Mouse (Mus musculus): Measurements from ENCODE around the gene Pgbd5. TPM values are rescaled to one million over a fixed set of nuclear protein-coding genes. Genes with fewer than 3 reads are reported as not detected.

Pgbd5 gene
- total RNA-seq, 4 experiments from 2014 or later: 9.0 to 14.1 (median 12.0) TPM

DNA sequence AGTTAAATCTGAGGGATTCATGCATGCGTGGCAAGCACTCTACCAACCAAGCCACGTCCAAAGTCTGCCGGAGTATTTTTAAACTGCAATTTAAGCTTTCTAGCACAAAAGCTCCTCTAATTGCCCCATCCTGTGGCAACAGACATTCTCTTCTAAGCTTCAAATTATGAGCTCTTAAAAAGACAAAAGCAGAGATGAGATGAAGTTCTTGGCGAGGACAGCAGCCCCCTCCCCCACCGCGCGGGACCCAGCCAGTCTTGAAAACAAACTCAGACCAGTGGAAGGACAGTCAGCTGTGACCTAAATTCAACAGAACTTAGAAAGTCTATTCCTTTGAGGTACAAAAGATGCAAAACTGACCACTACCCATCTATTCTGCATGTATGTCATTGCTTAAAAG, 48.3 kb downstream of the Pgbd5 start:
- DNase-seq: no peak

DNA sequence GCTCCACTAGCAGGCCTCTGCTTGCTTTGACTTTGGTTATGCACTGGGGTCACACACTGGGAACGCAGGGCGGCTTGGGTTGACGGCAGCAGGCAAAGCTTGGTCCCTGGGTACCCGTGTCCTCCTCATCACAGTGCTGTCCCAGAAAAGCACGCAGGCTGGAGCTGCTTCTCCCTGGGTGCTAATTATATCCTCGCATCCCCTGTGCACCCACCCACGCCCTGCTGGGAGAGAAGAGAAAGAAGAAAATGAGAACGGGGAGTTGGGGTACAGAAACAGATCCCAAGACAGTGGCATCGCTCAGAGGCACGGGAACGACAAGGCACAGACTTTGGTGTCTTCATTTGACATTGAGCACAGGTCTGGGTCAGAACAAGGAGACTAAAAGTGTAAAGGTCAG, 50.0 kb downstream of the Pgbd5 start:
- DNase-seq: no peak

DNA sequence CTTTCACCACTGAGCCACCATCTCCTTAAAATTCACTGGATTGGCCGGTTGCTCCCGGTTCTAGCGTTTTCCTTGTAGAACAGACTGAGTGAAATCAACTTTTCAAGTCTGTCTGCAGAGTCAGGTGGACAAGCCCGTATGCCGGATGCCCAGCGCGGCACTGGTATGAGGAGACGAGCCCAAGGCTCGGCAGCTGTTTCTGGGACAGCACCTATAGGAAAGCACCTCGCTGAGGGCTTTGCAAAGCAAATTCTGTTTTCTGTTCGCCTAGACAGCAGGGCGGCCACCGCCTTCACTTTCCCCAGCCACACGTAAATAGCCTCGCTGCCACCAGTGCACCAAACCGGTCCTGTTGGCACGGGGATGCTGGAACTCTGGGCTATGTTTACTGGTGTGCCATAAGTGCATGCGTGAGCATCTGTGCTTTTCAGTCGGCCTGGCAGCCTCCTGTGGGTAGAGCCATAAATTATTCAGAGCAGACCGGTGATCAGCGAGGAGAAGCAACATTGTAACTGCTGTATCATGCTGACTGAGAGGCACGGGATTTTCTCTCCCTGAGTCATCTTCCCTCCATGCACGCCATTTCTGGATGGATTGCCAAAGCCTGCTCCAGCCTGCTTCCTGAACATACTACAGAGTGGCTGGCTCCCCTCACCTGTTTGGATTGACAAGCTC, 53.1 kb downstream of the Pgbd5 start:
- no peak for DNase-seq

DNA sequence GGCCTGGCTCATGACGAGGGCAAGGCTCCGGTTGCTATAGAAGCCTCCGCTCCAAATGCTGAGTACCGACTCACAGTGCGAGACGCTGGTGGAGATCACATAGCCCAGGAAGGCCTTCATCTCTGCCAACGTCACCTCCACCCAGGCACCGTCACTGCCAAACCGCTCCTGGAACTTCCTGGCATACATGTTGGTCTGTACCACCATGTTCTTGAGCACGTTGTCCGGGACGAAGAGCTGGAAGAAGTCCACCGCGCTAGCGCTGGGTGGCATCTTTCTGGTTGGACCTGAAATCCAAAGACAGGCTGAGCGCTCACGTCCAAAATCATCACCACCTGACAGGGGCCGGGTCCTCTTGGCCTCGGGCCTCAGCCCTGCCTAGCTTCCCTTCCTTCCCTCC, 55.1 kb downstream of the Pgbd5 start:
- no peak for DNase-seq

DNA sequence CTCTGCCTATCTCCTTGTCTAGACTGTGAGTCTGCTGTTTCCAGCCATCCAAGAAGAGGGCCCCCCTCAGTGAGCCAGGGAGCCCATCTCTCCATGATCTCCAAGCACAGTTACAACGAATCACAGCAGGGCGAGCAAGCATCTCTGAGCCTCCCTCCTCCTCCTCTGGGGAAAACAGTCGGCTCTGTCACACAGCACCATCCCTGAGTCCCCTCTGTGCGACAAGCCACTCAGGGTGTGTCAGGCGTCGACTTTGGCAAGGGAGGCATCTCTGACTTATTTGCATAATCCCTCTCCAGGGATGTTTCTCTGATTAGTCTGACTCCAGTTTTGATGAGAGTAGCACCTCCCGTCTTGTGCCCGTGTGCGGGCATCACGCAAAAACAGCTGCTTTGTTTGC, 57.2 kb downstream of the Pgbd5 start:
- no peak for DNase-seq

DNA sequence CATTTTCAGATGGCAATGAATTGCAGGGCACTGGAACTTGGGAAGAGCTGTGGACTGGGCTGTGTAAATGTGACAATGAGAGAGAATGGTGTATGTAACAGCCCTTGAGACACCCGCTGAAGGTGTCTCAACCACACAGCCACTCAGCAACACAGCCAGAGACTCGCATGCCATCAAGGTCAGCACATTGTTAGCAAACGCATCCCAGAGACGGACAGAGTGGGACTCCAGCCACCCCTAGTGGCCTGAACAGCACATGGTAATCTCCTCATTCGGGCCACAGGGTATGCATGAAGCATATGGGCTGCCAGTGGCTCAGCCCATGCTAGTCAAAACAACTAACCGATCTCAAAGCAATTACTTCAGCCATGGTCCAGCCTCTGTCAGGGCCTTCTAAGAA, 60.2 kb downstream of the Pgbd5 start:
- no peak for DNase-seq

DNA sequence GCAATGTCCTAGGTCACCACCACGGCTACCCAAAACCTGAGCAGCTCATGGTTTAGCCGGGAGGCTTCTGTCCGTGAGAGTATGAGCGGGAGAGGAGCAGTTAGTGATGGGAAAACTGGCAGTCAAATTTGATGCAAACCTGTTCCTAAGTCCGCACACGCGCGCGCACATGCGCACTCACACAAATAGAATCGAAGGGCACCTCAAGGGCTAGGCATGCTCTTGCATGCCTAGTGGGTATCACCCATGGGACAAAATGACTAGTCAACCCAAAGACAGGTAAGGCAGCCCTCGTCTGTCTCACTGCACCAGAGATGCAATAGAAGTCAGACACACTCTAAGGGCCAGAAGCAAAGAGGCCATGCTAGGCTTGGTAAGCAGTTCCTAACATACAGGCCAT, 63.1 kb downstream of the Pgbd5 start:
- DNase-seq: no peak

DNA sequence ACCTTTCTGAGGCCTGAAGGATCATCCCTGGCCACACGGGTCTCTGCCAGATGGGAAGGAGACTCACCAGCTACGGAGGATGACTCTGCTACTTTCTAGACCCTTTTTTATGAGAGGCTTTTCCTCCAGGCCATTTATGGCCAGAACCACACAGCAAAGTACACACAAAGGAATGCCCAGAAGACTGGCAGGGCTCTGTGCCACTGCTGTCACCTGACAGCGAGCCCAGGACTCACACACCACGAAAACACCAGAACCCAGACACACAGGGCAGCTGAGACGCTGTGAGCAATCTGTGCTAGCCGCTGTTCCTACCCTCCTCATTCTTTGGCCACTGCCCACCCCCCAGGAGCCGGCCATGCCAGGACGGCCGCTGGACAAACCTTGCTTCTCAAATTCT, 63.7 kb downstream of the Pgbd5 start:
- no peak for DNase-seq

DNA sequence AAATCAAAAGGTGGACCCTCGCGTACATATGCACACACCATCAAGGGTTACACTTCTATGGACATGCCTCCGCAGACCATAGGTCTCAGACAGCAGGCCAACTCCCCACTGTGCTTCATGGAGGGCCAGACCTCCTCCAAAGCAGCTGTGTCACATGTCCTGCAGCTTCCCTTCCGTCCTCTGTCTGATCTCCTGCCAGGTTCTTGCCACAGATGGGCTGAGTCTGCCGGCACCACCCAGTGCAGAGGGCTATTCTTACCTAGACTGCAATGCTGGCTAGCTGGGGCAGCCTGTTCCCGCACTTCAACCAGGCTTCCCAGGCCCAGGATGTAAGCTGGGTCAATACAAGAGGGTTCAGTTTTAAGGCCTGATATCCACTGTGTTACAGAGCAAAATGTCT, 64.3 kb downstream of the Pgbd5 start:
- no peak for DNase-seq

DNA sequence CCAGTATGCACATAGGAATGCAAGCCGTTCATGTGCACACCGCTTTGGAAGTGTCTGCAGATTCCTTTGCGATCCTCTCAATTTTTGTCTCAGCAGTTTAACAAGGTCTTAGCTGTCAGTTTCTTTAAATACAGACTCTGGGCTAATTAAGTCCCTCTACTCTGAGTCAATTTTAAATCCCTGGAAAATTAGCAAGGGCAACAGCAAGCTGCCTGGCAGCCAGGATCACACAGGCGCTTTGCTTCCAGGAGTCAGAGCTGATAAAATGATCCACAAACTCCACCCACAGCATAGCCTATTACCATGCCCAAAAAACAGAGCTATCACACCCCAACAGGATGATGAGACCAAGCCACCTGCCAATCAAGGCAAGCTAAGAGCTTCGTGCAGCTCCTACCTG, 65.7 kb downstream of the Pgbd5 start:
- DNase-seq: no peak

DNA sequence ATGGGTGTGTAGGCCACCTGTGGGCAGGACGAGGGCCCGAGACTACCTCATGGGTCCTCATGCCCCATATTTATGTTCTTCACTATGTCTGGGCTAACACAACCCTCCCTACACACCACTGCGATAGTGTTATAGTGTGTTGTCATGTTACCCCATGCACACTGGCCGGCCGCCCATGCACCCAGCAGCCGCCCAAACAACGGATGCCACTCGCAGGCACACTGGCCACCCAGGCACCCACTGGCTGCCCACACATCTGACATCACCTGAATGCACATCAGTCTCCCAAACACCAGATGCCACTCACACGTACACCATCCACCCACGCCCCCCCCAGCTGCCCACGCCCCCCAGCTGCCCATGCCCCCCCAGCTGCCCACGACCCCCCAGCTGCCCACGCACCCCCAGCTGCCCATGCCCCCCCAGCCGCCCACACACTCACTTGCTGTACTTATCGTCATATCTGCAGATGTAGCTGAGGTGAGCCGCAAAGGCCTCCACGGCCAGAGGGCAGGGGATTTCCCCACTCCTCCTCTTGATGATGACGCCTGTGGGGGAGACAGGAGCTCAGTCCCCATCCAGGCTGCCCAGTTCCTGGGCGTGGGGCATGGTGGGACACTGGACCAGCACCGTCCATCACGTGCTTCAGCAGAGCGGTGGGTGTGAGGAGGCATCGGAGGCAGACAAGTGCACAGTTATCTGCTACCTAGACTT, 67.9 kb downstream of the Pgbd5 start:
- no peak for DNase-seq

DNA sequence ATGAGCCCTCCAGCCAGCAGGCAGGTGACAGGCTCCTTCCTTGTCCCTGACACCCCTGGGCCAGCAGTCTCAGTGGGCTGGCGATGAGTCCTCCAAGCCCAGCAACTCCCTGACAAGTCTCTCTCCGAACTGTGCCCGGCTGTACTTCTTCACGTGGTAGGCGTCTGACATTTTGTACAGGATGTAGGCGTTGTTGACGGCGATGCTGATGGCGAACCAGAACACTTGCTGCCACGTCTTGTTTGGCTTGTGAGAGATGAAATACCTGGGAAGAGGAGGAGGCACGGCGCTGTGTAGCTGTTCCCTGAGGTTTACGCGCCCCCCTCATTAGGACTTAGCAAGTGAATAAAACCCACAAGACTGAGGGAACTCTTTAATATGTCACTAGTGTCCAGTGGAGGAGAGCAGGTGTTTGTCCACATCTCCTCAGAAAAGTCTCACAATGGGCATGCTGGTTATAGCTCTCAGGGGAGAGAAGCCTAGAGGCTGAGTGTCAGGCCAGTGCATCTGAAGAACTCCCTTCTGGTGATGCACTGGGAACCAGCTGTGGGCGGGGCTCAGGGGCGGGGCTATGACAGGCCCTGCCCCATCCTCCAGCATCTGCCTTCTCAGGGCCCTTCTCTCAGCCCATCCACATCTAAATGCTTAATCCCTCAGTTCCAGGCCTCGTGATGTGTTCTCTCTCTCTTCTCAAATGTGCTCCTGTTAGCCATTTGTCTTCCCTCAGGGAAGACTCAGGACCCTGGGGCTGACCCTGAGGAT, 68.9 kb downstream of the Pgbd5 start:
- no peak for DNase-seq

DNA sequence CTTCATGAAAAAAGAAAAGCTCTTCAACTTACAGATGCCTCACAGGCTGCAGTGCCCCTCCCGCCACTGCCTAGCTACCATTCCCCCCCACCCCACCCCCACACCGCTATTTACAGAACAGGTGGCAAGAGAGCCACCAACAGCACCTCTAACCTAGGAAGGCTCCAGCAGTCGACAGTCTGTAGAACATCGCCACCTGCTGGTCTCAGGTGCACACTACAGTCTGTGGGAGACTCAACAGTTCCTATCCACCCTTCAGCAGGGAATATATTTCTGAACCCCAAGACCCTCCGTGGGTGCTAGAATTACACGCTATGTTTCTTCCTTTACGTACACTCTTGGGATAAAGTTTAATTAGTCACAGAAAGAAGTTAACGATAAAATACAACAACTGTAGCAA, 71.2 kb downstream of the Pgbd5 start:
- DNase-seq: no peak

DNA sequence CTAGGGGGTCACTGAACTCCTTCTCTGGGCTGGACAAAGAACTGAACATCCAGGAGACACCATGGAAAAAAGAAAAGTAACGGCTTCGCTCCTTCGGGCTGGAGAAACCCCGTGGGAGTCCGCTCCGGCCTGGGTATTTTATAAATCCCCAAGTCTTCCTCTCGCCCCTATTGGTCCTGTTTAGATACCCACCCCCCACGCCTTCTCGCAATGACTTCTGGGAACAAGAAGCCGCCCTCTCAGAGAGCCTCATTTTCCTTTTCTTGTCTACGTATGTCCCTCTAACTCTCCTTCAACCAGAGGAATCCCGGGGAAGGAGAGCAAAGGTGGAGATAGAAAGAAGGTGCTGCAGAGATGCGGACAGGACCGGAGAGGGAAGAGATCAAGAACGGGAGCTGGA, 76.1 kb downstream of the Pgbd5 start:
- DNase-seq: no peak

DNA sequence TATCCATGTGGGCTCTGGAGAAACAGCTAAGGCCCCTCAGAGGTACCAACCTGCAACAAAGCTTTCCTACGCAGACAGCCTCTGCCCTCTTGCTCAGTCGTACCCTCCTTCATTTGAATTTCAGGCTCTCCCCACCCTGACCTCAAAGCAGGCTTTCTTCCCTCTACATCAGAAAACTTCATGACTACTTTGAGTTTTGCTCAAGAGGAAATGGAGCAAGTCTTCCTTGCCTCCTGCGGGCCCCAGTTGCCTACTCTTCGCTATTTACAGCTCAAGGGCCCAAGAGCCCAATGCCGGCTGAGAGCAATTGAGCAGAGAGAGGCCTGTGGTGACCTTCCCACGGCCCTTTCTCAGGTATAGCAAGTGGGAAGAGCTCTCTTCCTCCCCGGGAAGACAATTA, 76.9 kb downstream of the Pgbd5 start:
- no peak for DNase-seq

DNA sequence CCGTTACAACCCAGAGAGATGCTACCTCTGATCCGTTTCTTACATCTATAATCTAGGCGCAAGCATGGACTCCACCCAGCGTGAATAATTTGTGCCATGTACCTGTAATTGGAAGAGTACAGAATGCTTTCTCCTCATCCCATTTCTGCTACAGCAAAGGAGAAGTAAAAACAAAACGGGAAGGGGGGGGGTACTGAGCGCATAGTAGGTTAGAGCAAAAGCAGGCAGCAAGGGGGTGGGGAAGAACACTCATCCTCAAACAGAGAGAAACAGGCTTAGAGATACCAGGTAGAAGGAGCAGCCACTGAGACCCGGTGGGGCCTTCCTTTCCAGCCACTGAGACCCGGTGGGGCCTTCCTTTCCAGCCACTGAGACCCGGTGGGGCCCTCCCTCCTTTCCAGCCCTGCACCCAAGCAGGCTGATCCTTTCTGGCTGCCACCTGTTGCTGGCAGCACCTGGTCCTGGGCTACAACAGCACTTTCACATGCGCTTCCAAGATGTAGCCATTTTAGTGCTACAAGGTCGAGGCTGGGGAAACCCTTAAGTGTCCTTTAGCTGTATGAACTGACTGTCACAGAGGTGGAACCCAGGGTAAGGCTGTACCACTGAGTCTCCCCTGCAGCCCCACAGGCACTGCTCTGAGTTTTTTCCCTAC, 77.6 kb downstream of the Pgbd5 start:
- no peak for DNase-seq

DNA sequence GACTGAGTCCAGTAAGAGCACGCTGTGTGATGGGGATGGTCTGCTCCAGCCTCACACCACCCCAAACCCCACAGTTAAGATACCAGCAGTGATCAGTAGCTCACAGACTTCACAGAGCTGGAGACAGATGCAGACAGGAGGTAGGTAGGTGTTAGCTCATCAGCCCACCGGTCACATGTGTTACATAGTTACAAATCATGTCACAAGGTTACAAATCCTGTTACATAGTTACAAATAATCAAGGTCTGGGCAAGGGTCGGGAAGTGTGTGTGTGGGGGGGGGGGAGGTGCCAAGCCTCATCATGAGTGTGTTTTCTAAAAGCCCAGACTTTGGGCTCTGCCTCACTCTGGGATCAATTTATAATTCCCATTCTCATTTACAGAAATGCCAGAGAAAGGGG, 78.5 kb downstream of the Pgbd5 start:
- no peak for DNase-seq

DNA sequence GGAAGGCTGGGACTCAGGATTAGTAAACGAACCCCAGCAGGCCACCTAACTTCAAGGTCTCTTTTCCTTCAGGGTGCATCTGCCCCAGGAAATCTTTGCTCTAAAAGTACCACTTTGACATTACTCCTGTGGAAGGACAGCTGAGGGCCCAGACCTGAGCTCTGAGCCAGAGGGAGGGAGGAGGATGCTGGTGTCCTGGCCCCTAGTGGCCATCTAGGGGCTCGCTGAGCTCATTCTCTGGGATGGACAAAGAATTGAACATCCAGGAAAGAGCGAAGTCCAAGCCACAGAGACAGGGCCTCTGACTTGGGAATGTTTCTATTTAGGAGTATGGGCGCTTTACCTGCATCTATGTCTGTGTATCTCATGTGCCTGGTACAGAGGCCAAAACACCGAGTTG, 87.8 kb downstream of the Pgbd5 start:
- no peak for DNase-seq

DNA sequence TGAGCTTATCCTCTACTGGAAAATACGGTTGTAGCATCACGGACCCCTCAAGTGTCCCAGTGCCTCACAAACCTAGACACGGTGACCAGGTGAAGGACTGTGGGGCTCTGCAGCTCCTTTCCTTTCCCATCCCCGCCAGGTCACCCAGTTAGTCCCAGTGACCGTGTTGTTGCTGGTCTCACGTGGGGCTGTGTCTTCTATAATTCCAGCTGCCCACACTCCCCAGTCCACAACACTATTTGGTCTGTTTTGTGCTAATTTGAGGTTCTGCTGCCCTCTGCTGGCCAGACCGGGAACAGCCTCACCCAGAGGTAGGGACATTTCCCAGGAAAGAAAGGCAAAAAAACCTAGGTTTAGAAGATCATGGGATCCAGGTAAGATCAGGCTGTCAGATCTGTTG, 89.8 kb downstream of the Pgbd5 start:
- peak; percentile 58 for DNase-seq

DNA sequence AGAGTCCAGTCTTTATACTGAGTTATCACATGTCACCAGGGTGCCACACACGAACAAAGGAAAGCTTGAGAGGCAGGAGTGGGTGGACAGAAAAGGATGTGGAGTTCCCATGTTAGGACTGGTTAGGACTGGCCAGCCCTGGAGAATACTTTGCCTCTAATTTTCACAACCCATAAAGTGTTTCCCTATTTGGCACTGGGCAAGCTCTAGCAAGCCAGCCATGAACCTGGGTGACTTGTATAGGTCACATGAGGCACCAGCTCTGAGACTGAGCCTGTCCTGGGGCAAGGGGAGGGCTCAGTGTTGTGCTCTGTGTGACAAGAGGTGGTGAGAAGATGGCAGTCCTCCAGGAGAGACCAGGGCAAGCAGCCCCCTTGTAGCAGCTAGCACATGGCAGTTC, 91.4 kb downstream of the Pgbd5 start:
- DNase-seq: no peak

DNA sequence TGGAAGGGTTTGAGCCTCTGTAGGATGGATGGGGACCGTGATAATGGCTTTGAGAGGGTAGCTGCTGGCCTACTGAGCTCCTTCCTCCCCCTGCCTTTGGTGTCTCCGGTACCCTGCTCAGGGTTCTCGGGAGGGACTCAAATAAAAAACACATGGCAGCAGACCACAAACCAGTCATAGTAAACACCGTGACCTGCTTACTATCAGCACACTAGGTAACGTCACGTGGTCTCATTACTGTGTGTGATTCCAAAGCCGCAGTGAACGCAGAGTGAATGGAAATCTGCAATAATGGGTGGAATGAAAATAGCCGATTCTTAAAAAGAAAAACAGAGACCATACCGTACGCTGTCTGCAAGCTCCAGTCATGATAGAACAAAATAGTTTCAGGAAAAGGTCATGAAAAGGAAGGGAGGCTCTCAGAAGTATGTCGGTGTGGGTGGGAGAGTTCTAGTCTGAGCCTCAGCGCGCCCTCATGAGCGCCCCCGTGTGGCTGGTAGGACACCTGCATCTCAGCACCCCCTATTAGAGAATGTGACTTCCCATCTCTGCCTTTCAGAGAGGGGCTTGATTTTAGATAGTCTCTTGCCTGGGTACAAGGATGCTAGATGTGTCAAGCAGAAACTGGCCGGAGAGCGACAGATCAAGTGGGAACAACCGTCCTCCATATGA, 92.5 kb downstream of the Pgbd5 start:
- DNase-seq: no peak

DNA sequence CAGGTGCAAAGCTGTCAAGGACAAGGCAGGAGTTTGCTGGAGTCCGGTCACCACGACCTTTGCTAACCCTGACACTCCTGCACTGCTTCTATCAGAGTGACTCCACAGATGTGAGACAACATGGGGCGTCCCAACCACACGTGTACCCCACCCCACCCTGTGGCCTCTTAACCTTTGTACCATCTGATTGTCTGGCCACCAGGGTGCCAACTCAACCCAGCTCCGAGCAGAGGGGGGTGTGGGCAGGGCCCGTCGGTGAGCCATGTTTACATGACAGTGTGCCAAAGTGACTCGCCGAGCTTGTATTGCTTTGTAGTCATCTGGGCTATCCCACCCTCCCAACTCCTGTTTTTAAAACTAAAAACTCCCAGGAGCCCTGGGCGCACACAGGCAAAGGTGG, 94.4 kb downstream of the Pgbd5 start:
- DNase-seq: no peak

DNA sequence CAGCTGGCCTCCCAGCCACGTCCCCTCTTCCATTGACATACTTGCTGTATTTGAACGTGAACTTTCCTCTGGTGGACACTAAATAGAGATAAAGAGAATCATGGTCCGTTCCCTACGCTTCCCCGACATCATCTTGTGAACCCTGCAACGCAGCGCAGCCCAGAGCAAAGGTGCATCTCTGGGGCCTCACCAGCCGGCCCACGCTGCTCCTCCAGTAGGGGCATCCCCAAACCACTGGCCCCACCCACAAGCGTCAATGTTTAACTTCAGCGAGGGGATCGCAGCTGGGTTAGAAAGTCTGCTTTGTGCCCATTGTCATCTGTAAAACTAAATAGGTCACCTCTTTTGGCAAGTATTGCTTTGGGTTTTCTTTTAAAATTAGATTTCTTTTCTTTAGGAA, 95.5 kb downstream of the Pgbd5 start:
- DNase-seq: no peak
